Mouse (Mus musculus): ENCODE results near the gene Abhd11. TPM values are rescaled to one million over a fixed set of nuclear protein-coding genes. Genes with fewer than 3 reads are reported as not detected.
"Not testable (repeated sequence)": the region's sequence is repeated elsewhere in the genome, so short reads cannot be mapped to it uniquely, and the experiment has no call there.

The Abhd11 gene
- polyA plus RNA-seq (2015; fragmentation: Nextera tagmentation; extraction: Ambion mirVana): 74.5 and 78.6 TPM in 2 replicates

GRCm38 (mm10) chr5:135008671-135009589 is at the start of gene Abhd11:
Gene Abhd11, plus strand, starts transcription at chr5:135009152.
- peak within 1 kb of the TSS; percentile 98 for H3K27ac ChIP-seq (ENCODE audit: low read length)
- H3K27me3 ChIP-seq (ENCODE audit: control insufficient read depth, insufficient read depth, low read length): no peaks in the 10 kb centered on the region
- peak within 1 kb of the TSS; percentile 75 for H3K4me3 ChIP-seq (ENCODE audit: low read length)
- peaks cover 7% of the 10 kb centered on the region for H3K4me1 ChIP-seq (ENCODE audit: control insufficient read depth, insufficient read depth, low read length)
- no peaks in the 10 kb centered on the region for H3K9me3 ChIP-seq (replicated peaks; ENCODE audit: control insufficient read depth, low read length)
- under 1% methylated on average over 52 of the region's 52 CpGs for WGBS
- peak within 1 kb of the TSS; percentile 81 for H3K9ac ChIP-seq (ENCODE audit: low read length)
- peak; percentile 87 for ATAC-seq (replicated peaks; ENCODE audit: extremely low read depth, insufficient read depth, low FRiP score)
- peak within 1 kb of the TSS; percentile 64 for H3K4me2 ChIP-seq (ENCODE audit: low read depth, low read length)
- 0 out of 2 replicates have a peak, but pooled peaks cover 3% of the 10 kb centered on the region for H3K36me3 ChIP-seq (ENCODE audit: control insufficient read depth, insufficient read depth)

- WGBS: 69% methylated on average over 2 of the region's 2 CpGs
- Histone ChIP-seq H3K27me3 (ENCODE audit: control insufficient read depth, insufficient read depth, low read length) (no peaks in the 10 kb centered on the region), H3K9ac (ENCODE audit: low read length) (no peak overlapping the region), H3K4me1 (ENCODE audit: control insufficient read depth, insufficient read depth, low read length) (no peaks in the 10 kb centered on the region), H3K4me2 (ENCODE audit: low read depth, low read length) (no peak overlapping the region), H3K9me3 (replicated peaks; ENCODE audit: control insufficient read depth, low read length) (no peaks in the 10 kb centered on the region), H3K36me3 (ENCODE audit: control insufficient read depth, insufficient read depth) (no peaks in the 10 kb centered on the region), H3K27ac (ENCODE audit: low read length) (no peak overlapping the region), H3K4me3 (ENCODE audit: low read length) (no peak overlapping the region)
- no peak; the same call in 1 of the 2 replicates for ATAC-seq (replicated peaks; ENCODE audit: extremely low read depth, insufficient read depth, low FRiP score)
Observed at GRCm38 (mm10) chr5:134960430-134960829, 48.5 kb upstream of the Abhd11 start.

- Histone ChIP-seq H3K9ac (ENCODE audit: low read length) (no peak overlapping the region), H3K4me2 (ENCODE audit: low read depth, low read length) (no peak overlapping the region), H3K27ac (ENCODE audit: low read length) (no peak overlapping the region), H3K27me3 (ENCODE audit: control insufficient read depth, insufficient read depth, low read length) (no peaks in the 10 kb centered on the region; the same call in 1 of the 2 replicates), H3K4me1 (ENCODE audit: control insufficient read depth, insufficient read depth, low read length) (0 out of 2 replicates have a peak, but pooled peaks cover 3% of the 10 kb centered on the region), H3K36me3 (ENCODE audit: control insufficient read depth, insufficient read depth) (no peaks in the 10 kb centered on the region), H3K4me3 (ENCODE audit: low read length) (no peak overlapping the region), H3K9me3 (replicated peaks; ENCODE audit: control insufficient read depth, low read length) (no peaks in the 10 kb centered on the region)
- no peak for ATAC-seq (replicated peaks; ENCODE audit: extremely low read depth, insufficient read depth, low FRiP score)
- 93% methylated on average over 2 of the region's 2 CpGs for WGBS
Observed at GRCm38 (mm10) chr5:134961519-134961918, 47.4 kb upstream of the Abhd11 start.

- Histone ChIP-seq H3K4me3 (ENCODE audit: low read length) (no peak overlapping the region), H3K9ac (ENCODE audit: low read length) (no peak overlapping the region), H3K27me3 (ENCODE audit: control insufficient read depth, insufficient read depth, low read length) (peaks cover 2% of the 10 kb centered on the region; the same call in 1 of the 2 replicates), H3K27ac (ENCODE audit: low read length) (no peak overlapping the region), H3K4me2 (ENCODE audit: low read depth, low read length) (no peak overlapping the region), H3K4me1 (ENCODE audit: control insufficient read depth, insufficient read depth, low read length) (0 out of 2 replicates have a peak, but pooled peaks cover 3% of the 10 kb centered on the region), H3K36me3 (ENCODE audit: control insufficient read depth, insufficient read depth) (no peaks in the 10 kb centered on the region), H3K9me3 (replicated peaks; ENCODE audit: control insufficient read depth, low read length) (no peaks in the 10 kb centered on the region)
- no peak for ATAC-seq (replicated peaks; ENCODE audit: extremely low read depth, insufficient read depth, low FRiP score)
- 31% methylated on average over 5 of the region's 5 CpGs for WGBS
Observed at GRCm38 (mm10) chr5:134963546-134963945, 45.4 kb upstream of the Abhd11 start.

- not testable (repeated sequence) for H3K36me3 ChIP-seq (ENCODE audit: control insufficient read depth, insufficient read depth); H3K4me2 ChIP-seq (ENCODE audit: low read depth, low read length); H3K27me3 ChIP-seq (ENCODE audit: control insufficient read depth, insufficient read depth, low read length); H3K4me3 ChIP-seq (ENCODE audit: low read length); H3K9ac ChIP-seq (ENCODE audit: low read length); ATAC-seq (replicated peaks; ENCODE audit: extremely low read depth, insufficient read depth, low FRiP score); H3K27ac ChIP-seq (ENCODE audit: low read length); H3K4me1 ChIP-seq (ENCODE audit: control insufficient read depth, insufficient read depth, low read length); H3K9me3 ChIP-seq (replicated peaks; ENCODE audit: control insufficient read depth, low read length)
Observed at GRCm38 (mm10) chr5:134964655-134965054, 44.3 kb upstream of the Abhd11 start.

GRCm38 (mm10) chr5:134965473-134965851 is 43.5 kb upstream of the Abhd11 start:
- peak overlapping the region; percentile 27 for H3K4me3 ChIP-seq (ENCODE audit: low read length)
- H3K36me3 ChIP-seq (ENCODE audit: control insufficient read depth, insufficient read depth): no peaks in the 10 kb centered on the region
- WGBS: 8% methylated on average over 10 of the region's 10 CpGs
- 0 out of 2 replicates have a peak, but pooled peaks cover 3% of the 10 kb centered on the region for H3K4me1 ChIP-seq (ENCODE audit: control insufficient read depth, insufficient read depth, low read length)
- peak overlapping the region; percentile 61 for H3K4me2 ChIP-seq (ENCODE audit: low read depth, low read length)
- H3K9ac ChIP-seq (ENCODE audit: low read length): no peak overlapping the region; the same call in 1 of the 2 replicates
- H3K27me3 ChIP-seq (ENCODE audit: control insufficient read depth, insufficient read depth, low read length): peaks cover 2% of the 10 kb centered on the region; the same call in 1 of the 2 replicates
- no peaks in the 10 kb centered on the region for H3K9me3 ChIP-seq (replicated peaks; ENCODE audit: control insufficient read depth, low read length)
- H3K27ac ChIP-seq (ENCODE audit: low read length): no peak overlapping the region
- no peak; the same call in 1 of the 2 replicates for ATAC-seq (replicated peaks; ENCODE audit: extremely low read depth, insufficient read depth, low FRiP score)

- H3K4me3 ChIP-seq (ENCODE audit: low read length): peak overlapping the region; percentile 27
- ATAC-seq (replicated peaks; ENCODE audit: extremely low read depth, insufficient read depth, low FRiP score): peak; percentile 64
- no peaks in the 10 kb centered on the region for H3K36me3 ChIP-seq (ENCODE audit: control insufficient read depth, insufficient read depth)
- peaks cover 2% of the 10 kb centered on the region; the same call in 1 of the 2 replicates for H3K27me3 ChIP-seq (ENCODE audit: control insufficient read depth, insufficient read depth, low read length)
- no peak overlapping the region for H3K27ac ChIP-seq (ENCODE audit: low read length)
- H3K9ac ChIP-seq (ENCODE audit: low read length): peak overlapping the region; percentile 24
- H3K4me1 ChIP-seq (ENCODE audit: control insufficient read depth, insufficient read depth, low read length): 0 out of 2 replicates have a peak, but pooled peaks cover 3% of the 10 kb centered on the region
- 5% methylated on average over 33 of the region's 33 CpGs for WGBS
- peak overlapping the region; percentile 61 for H3K4me2 ChIP-seq (ENCODE audit: low read depth, low read length)
- no peaks in the 10 kb centered on the region for H3K9me3 ChIP-seq (replicated peaks; ENCODE audit: control insufficient read depth, low read length)
Observed at GRCm38 (mm10) chr5:134965852-134966821, 42.8 kb upstream of the Abhd11 start.

GRCm38 (mm10) chr5:134967164-134967944 is 41.6 kb upstream of the Abhd11 start:
- ATAC-seq (replicated peaks; ENCODE audit: extremely low read depth, insufficient read depth, low FRiP score): no peak
- Histone ChIP-seq H3K27me3 (ENCODE audit: control insufficient read depth, insufficient read depth, low read length) (peaks cover 2% of the 10 kb centered on the region; the same call in 1 of the 2 replicates), H3K4me2 (ENCODE audit: low read depth, low read length) (no peak overlapping the region), H3K36me3 (ENCODE audit: control insufficient read depth, insufficient read depth) (no peaks in the 10 kb centered on the region), H3K27ac (ENCODE audit: low read length) (no peak overlapping the region), H3K9me3 (replicated peaks; ENCODE audit: control insufficient read depth, low read length) (no peaks in the 10 kb centered on the region), H3K4me3 (ENCODE audit: low read length) (no peak overlapping the region), H3K4me1 (ENCODE audit: control insufficient read depth, insufficient read depth, low read length) (0 out of 2 replicates have a peak, but pooled peaks cover 3% of the 10 kb centered on the region), H3K9ac (ENCODE audit: low read length) (no peak overlapping the region)
- 68% methylated on average over 20 of the region's 20 CpGs for WGBS
